Mouse (Mus musculus): ENCODE results near the gene Kif12. TPM values are rescaled to one million over a fixed set of nuclear protein-coding genes. Genes with fewer than 3 reads are reported as not detected.
A peak's percentile ranks its signal among the peaks of the same experiment; 100 is the strongest.

Gene Kif12
- polyA plus RNA-seq (2014; fragmentation: Nextera tagmentation; extraction: Ambion mirVana) = 7.9 and 9.0 TPM in 2 replicates

DNA sequence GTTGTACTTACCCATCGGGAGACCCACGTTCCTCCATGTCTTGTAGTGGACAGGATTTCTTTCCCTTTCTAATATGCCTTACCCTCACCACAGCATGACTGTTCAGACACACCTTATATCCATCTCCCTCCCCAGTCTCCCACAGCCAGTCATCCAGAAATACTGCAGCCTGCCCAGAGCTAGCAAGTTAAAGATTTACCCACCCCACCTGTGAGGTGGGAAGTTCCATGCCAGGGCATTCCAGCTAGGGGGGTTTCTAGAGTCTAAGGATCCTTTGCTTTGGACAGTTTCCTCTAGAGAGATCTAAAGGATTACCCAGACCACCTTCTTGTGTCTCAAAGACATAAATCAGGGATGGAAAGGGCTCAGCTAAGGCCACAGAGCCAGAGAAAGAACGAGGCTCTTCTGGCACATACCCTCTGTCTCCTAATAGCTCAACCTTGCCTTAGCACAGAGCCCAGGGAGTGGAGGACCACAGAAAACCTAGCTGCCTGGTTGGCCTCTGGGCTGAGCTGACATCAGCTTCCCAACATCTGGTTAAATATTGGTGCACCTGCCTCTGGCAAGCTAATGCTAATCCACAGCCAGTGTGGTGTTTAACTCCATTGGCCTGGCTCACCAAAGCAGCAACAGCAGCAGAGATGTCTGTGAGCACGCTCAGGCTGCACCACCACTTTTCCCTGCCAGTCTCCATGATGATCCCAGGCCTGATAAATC is at the start of gene Kif12:
TSS of gene Kif12 (minus strand) at position 163 of the 717 bp plus-strand sequence.
- peaks cover 8% of the 10 kb centered on the region; the same call in 1 of the 2 replicates for H3K27me3 ChIP-seq (replicated peaks; ENCODE audit: control insufficient read depth, insufficient read depth, low read length)

DNA sequence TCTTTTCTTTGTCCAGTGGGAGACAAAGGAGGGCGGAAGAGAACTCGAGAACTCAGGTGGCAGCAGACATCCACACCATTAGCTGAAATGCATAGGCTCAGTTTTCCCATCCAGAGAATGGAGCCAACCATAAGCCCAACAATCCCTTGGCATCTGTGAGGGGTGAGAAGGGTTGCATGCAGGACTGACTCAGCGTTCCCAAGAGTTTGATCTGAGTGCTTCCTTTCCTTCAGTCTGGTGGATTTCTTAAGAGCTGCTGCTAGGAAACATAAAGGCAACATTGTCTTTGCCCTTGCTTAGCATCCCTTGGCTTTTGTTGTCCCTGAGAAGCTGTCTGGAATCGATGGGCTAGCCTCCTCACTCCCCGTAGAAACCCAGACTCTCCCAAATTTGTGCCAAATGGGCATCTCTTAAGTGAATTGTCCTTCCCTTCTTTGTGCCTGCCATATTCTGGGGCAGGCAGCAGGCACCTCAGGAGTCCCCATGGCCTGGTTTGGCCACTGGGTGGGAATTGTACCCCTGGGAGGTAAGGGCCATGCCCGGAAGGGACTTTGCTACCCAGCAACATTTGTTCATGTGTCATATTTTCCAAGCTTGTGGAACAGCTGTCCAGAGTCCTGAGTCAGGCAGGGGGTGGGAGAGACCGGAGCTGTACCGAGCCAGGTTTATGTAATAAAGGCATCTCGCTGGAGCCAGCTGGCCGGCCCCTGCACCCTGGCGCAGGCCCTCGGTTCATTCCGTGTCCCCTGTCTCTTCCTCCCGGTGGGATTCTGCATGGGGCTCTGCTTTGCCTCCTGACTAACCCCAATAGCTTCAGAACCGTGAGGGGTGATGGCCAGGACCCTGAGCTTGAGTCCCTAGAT is 49.4 kb upstream of the Kif12 start:
- Histone ChIP-seq H3K4me1 (replicated peaks; ENCODE audit: control insufficient read depth, insufficient read depth, low read length) (peaks cover 2% of the 10 kb centered on the region; the same call in 1 of the 2 replicates), H3K27ac (ENCODE audit: low read depth, low read length) (no peak overlapping the region), H3K4me3 (ENCODE audit: low read depth, low read length) (no peak overlapping the region), H3K9me3 (ENCODE audit: control insufficient read depth, low read length) (no peaks in the 10 kb centered on the region), H3K36me3 (ENCODE audit: control insufficient read depth, insufficient read depth, low read length) (peaks cover 5% of the 10 kb centered on the region; the same call in 1 of the 2 replicates), H3K9ac (ENCODE audit: low read depth, low read length) (no peak overlapping the region), H3K27me3 (replicated peaks; ENCODE audit: control insufficient read depth, insufficient read depth, low read length) (peaks cover 13% of the 10 kb centered on the region), H3K4me2 (no peak overlapping the region)
- DNase-seq (ENCODE audit: low spot score) = no peak
- 83% methylated on average over 15 of the region's 15 CpGs for WGBS
- no peak for ATAC-seq (replicated peaks; ENCODE audit: low FRiP score)

More for the DNA sequence above, at the start of gene Kif12:
- H3K4me3 ChIP-seq (ENCODE audit: low read depth, low read length) = peak within 1 kb of the TSS; percentile 40
- H3K36me3 ChIP-seq (ENCODE audit: control insufficient read depth, insufficient read depth, low read length) = no peaks in the 10 kb centered on the region
- DNase-seq (ENCODE audit: low spot score) = no peak
- H3K4me2 ChIP-seq = peak within 1 kb of the TSS; percentile 54
- H3K4me1 ChIP-seq (replicated peaks; ENCODE audit: control insufficient read depth, insufficient read depth, low read length) = no peaks in the 10 kb centered on the region
- WGBS = 55% methylated on average over 4 of the region's 4 CpGs
- peak within 1 kb of the TSS; percentile 25; the same call in 1 of the 2 replicates for H3K27ac ChIP-seq (ENCODE audit: low read depth, low read length)
- H3K9ac ChIP-seq (ENCODE audit: low read depth, low read length) = no peak within 1 kb of the TSS
- ATAC-seq (replicated peaks; ENCODE audit: low FRiP score) = peak; percentile 66
- no peaks in the 10 kb centered on the region for H3K9me3 ChIP-seq (ENCODE audit: control insufficient read depth, low read length)

DNA sequence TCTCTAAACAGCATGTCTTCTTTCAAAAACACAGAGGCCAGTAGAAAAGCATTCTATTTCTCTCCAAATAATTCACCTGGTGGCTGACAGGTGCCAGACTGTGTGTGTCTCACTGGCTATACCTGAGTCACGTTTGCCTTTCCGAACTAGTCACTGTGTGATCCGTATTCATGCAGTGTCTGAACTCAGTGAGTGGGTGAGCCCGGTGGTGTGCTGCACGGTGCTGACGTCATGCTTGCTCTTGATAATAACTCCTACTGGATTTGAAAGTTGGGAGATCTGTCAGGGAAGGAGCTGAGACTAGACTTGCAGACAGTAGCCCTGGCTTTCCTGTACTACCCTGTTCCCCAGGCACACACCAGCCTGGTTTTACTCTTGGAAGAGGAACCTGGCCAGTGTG is 47.7 kb upstream of the Kif12 start:
- no peak for ATAC-seq (replicated peaks; ENCODE audit: low FRiP score)
- H3K4me2 ChIP-seq = no peak overlapping the region
- no peak overlapping the region for H3K9ac ChIP-seq (ENCODE audit: low read depth, low read length)
- DNase-seq (ENCODE audit: low spot score) = no peak
- peaks cover 2% of the 10 kb centered on the region; the same call in 1 of the 2 replicates for H3K4me1 ChIP-seq (replicated peaks; ENCODE audit: control insufficient read depth, insufficient read depth, low read length)
- peaks cover 30% of the 10 kb centered on the region for H3K27me3 ChIP-seq (replicated peaks; ENCODE audit: control insufficient read depth, insufficient read depth, low read length)
- no peak overlapping the region for H3K4me3 ChIP-seq (ENCODE audit: low read depth, low read length)
- no peaks in the 10 kb centered on the region for H3K9me3 ChIP-seq (ENCODE audit: control insufficient read depth, low read length)
- H3K36me3 ChIP-seq (ENCODE audit: control insufficient read depth, insufficient read depth, low read length) = peaks cover 5% of the 10 kb centered on the region; the same call in 1 of the 2 replicates
- no peak overlapping the region for H3K27ac ChIP-seq (ENCODE audit: low read depth, low read length)
- 78% methylated on average over 6 of the region's 6 CpGs for WGBS

DNA sequence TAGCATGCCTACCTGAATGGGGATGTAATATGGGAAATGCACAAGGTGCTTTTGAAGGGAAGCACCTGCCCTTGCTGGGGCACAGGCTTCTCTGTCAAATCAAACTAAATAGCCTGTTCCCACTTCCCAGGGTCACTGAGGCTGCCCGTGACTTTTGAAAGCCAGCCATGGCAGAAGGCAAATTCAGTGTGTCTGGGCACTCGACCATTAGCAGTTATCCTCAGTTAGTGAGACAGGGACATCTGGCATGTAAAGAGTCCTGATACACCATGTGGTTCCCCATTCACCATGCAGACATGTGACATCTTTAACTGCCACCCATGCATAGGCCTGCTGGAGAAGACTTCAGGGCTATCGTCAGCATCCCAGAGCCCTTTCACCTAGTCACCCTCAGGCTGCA is 47.1 kb upstream of the Kif12 start:
- WGBS = 80% methylated on average over 3 of the region's 3 CpGs
- Histone ChIP-seq H3K9ac (ENCODE audit: low read depth, low read length) (no peak overlapping the region), H3K9me3 (ENCODE audit: control insufficient read depth, low read length) (no peaks in the 10 kb centered on the region), H3K4me2 (no peak overlapping the region), H3K27ac (ENCODE audit: low read depth, low read length) (no peak overlapping the region), H3K4me3 (ENCODE audit: low read depth, low read length) (no peak overlapping the region), H3K4me1 (replicated peaks; ENCODE audit: control insufficient read depth, insufficient read depth, low read length) (peaks cover 2% of the 10 kb centered on the region; the same call in 1 of the 2 replicates), H3K36me3 (ENCODE audit: control insufficient read depth, insufficient read depth, low read length) (0 out of 2 replicates have a peak, but pooled peaks cover 2% of the 10 kb centered on the region), H3K27me3 (replicated peaks; ENCODE audit: control insufficient read depth, insufficient read depth, low read length) (peaks cover 36% of the 10 kb centered on the region)
- no peak for DNase-seq (ENCODE audit: low spot score)
- no peak for ATAC-seq (replicated peaks; ENCODE audit: low FRiP score)

DNA sequence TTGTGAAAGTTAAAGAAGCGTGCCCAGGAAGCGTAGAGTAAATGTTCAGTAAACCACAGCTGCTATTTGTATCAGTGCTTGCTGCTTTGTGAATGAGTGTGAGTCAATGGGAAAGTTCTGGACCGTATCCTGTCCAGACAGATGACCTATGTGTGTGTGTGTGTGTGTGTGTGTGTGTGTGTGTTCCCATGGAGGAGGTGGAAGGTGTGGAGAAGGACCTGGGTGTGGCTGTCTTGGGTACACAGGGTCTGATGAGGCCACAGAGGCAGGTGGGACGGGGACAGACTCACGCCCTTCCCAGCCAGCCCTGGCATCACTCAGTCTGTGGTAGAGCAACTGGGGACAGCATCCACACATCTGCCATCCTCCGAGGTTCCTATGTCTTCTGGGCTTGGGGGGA is 45.6 kb upstream of the Kif12 start:
- Histone ChIP-seq H3K27ac (ENCODE audit: low read depth, low read length) (no peak overlapping the region), H3K4me1 (replicated peaks; ENCODE audit: control insufficient read depth, insufficient read depth, low read length) (peaks cover 2% of the 10 kb centered on the region; the same call in 1 of the 2 replicates), H3K4me2 (no peak overlapping the region), H3K9me3 (ENCODE audit: control insufficient read depth, low read length) (no peaks in the 10 kb centered on the region), H3K36me3 (ENCODE audit: control insufficient read depth, insufficient read depth, low read length) (0 out of 2 replicates have a peak, but pooled peaks cover 2% of the 10 kb centered on the region), H3K27me3 (replicated peaks; ENCODE audit: control insufficient read depth, insufficient read depth, low read length) (peaks cover 48% of the 10 kb centered on the region), H3K4me3 (ENCODE audit: low read depth, low read length) (no peak overlapping the region), H3K9ac (ENCODE audit: low read depth, low read length) (no peak overlapping the region)
- WGBS = 81% methylated on average over 6 of the region's 6 CpGs
- DNase-seq (ENCODE audit: low spot score) (no peak), ATAC-seq (replicated peaks; ENCODE audit: low FRiP score) (no peak)

DNA sequence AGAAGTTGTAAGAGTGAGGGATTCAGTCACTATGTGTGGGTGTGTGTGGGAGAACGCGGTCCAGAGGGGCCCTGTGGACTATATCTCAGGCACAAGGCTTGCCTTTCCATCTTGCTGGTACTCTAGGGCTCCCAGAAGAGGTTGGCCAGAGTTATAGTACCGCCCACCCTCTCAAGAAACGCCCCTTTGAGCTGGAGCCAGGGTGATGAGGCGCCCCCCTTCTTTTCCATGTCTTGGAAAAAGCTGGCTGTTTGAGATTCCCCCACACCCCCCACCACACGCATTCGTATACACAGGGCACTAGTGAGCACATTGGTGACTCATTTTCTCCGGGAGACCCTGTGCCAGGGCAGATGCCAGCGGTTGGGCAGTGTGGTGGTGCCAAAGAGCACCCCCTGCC is 44.6 kb upstream of the Kif12 start:
- Histone ChIP-seq H3K27ac (ENCODE audit: low read depth, low read length) (no peak overlapping the region), H3K9me3 (ENCODE audit: control insufficient read depth, low read length) (no peaks in the 10 kb centered on the region), H3K27me3 (replicated peaks; ENCODE audit: control insufficient read depth, insufficient read depth, low read length) (peaks cover 54% of the 10 kb centered on the region), H3K36me3 (ENCODE audit: control insufficient read depth, insufficient read depth, low read length) (no peaks in the 10 kb centered on the region), H3K4me2 (peak overlapping the region; percentile 85), H3K9ac (ENCODE audit: low read depth, low read length) (peak overlapping the region; percentile 60), H3K4me1 (replicated peaks; ENCODE audit: control insufficient read depth, insufficient read depth, low read length) (peaks cover 2% of the 10 kb centered on the region; the same call in 1 of the 2 replicates), H3K4me3 (ENCODE audit: low read depth, low read length) (peak overlapping the region; percentile 64)
- ATAC-seq (replicated peaks; ENCODE audit: low FRiP score) = no peak
- WGBS = 41% methylated on average over 9 of the region's 9 CpGs
- no peak for DNase-seq (ENCODE audit: low spot score)

DNA sequence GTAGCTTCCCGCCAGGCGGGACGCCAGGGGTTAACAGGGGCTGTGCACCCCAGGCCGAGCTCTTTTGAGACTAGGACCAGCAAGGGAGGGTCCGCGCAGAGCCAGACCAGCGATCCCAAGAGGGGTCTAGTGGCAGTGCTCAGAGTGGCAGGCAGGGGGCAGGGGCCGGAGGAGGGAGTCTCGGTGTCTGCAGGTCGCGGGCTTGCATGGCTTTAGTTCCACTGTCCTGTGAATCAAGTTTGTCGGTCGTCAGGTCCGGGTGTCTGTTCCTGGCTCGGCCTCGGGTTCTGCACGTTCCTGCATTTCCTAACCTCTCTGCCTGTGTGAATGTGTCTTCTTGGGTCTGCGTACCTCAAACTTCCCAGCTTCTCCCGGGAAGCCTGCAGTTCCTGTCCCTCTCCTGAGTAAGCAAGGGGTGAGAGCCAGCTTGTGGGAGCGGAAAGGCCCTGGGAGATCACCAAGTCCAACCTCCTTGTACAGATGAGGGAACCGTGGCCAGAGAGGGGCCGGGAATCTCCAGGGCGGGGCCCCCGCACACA is 44.1 kb upstream of the Kif12 start:
- Histone ChIP-seq H3K27ac (ENCODE audit: low read depth, low read length) (no peak overlapping the region), H3K9ac (ENCODE audit: low read depth, low read length) (peak overlapping the region; percentile 60), H3K9me3 (ENCODE audit: control insufficient read depth, low read length) (no peaks in the 10 kb centered on the region), H3K4me1 (replicated peaks; ENCODE audit: control insufficient read depth, insufficient read depth, low read length) (peaks cover 2% of the 10 kb centered on the region; the same call in 1 of the 2 replicates), H3K4me2 (peak overlapping the region; percentile 85), H3K27me3 (replicated peaks; ENCODE audit: control insufficient read depth, insufficient read depth, low read length) (peaks cover 54% of the 10 kb centered on the region), H3K4me3 (ENCODE audit: low read depth, low read length) (peak overlapping the region; percentile 64), H3K36me3 (ENCODE audit: control insufficient read depth, insufficient read depth, low read length) (no peaks in the 10 kb centered on the region)
- WGBS = 1% methylated on average over 24 of the region's 24 CpGs
- peak; percentile 46; the same call in 1 of the 2 replicates for ATAC-seq (replicated peaks; ENCODE audit: low FRiP score)
- DNase-seq (ENCODE audit: low spot score) = peak; percentile 74

Data from liver, embryonic 11.5 days (tissue).